Mouse (Mus musculus) megakaryocyte-erythroid progenitor cell, adult 5-6 weeks (primary cell): ENCODE results near the gene Olfr447. TPM values are rescaled to one million over a fixed set of nuclear protein-coding genes. Genes with fewer than 3 reads are reported as not detected.

Experiments
- ATAC-seq: replicated peaks from 2 replicates; pipeline ENCODE4 v1.8.0; 2016; ENCODE audit warnings: mild to moderate bottlenecking, inconsistent platforms; ENCODE audit not compliant: severe bottlenecking, poor library complexity, low FRiP score, low TSS enrichment
- total RNA-seq, 2 experiments: library from RNA; stranded (forward) in 1 of 2; stranded (reverse) in 1 of 2; fragments of 200-1000, 215-1000 nt in 1 of 2; fragments of >200 nt in 1 of 2; fragmentation: Nextera tagmentation in 1 of 2; gene quantifications; 2 replicates each; pipeline ENCODE4 v1.2.3; 2014 to 2017

Olfr447 gene
- not detected in 2 replicates for total RNA-seq (2014; fragmentation: Nextera tagmentation)
- total RNA-seq (2017), result not detected in 2 replicates

DNA sequence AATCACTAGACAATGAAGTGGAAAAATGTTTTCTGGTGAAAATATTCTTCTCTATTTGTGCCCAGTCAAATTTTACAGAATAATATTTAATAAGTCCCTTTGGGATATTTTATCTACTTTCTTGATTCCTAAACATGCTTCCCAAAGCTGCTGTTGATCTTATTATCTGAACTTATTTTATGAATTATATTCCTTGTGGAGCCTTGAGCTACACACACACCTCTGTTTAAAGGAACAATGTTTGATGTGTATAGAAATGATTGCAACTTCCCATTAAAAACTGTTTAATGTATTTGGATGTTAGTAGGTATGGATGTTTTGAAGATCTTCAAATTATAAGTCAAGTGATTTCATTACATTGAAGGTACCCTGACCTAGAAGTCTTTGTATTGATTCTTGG, at the start of gene Olfr447:
Gene Olfr447 (plus strand): TSS at position 301 of the 400 bp plus-strand sequence.
- ATAC-seq, result no peak

DNA sequence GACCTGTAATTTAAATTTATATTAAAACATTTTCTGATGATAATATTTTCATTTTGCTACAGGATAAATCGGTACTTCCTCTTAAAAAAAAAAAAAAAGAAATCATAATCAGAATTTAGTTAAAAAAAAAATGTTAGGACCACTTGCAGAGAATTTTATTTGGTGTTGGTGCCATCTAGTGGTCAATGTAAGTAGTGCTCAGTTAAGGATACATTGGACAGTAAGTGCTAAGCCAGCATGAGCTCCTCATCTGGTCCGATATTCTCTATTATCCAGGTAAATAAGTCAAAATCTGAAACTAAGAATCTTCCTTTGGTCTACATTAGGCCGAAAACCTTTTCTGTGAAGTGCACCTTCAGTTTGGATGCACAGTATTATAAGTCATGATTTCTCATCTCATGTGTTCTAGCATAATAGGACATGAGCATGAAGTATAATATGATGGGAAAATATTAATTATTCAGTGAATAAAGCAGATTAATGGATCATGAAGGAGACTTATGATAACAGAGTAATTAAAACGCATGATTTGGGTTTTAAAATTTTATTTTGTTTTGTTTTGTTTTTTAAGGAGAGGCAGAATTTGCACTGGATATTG, 48.4 kb upstream of the Olfr447 start:
- peak; percentile 70; the same call in 1 of the 2 replicates for ATAC-seq

DNA sequence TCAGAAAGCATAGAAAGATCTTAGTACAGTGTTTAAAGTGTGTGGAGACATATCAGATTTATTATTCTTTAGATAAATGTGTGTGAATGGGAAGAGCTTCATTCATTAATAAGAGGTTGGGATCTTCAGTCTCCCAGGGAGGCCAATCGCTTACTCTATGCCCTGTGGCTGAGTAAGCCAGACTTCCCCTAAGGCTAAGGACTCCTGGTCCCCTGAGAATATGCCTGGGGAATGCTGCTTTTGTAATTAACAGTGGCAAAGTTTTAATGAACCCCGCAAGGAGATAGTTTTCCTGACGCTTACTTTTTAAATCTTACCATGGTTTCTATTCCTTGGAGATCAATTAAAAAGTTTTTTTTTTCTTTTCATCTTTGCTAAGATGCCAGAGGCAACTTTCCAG, 39.0 kb upstream of the Olfr447 start:
- ATAC-seq, result no peak

DNA sequence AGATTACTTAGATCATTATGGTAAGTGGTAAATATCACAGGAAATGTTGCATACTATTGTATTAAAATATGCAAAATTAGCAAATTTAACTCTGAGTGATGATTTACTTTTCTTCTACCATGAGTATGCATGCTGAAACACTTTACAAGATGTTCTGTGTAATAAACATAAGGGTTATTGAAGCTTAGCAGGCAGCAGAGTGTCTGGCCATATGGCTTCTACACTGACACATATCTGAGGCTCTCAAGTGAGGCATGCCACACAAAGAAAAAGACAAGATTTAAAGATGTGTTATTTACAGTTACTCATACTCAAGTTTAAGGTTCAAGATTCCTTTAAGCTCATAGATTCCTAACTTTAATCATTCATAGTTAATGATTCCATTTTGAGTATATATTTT, 32.4 kb upstream of the Olfr447 start:
- no peak for ATAC-seq

DNA sequence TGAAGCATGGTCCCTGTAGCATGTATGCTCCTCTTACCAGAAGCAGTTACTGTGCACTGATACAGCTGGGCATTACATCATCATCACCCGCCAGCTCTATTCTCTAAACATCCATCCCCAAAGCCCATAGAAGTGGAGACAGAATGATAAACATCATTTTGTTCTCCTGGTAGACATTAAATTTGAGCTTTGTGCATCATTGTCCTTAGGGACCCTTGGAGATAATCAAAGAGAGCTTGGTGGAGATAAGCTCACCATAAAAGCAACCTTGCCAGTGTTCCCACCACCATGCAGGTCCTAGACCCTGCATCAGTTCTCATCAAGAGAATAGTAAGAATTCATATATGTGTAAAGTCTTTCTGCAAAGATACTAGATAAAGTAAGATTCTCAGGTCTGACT, 18.5 kb upstream of the Olfr447 start, which contains the start of gene Olfr448:
Gene Olfr448 (plus strand): TSS at position 301 of the 400 bp plus-strand sequence.
- ATAC-seq, result no peak

DNA sequence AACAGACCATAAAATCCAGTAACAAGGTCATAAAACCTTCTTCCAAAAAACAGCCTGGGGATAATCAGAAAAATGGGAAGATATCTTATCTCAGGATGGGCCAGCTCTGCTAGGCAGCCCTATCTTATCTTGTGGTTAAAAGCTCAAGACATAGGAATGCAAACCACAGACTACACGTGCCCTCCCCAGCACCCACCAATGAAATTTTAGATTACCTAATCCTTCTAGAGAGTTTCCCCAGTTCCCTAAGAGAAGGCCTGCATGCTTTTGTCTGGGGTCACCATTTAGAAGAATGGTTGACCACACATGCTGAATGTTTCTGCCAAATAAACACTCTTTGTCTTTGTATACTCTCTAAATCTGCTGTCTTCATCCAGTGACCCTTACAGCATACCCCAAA, 8.3 kb upstream of the Olfr447 start:
- ATAC-seq, result no peak

DNA sequence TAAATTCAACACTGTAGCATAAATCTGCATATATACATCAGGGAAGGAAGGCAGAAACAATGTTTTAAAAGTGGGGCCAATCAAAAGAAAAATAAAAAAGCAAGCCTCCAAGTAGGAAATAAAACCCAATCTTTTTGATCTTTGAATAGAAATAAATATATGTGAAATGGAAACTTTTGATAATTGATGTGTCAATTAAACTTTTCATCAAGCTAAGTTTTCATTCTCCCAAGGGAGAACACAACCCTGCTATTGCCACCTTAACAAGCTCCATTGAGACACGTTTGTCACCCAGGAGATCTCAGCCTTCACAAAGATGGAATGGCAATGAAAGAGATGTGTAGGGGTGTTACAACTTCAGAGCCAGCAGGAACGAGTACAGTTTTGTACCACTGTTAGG, 12.4 kb downstream of the Olfr447 start, which contains the start of gene Olfr446:
Gene Olfr446 (plus strand): TSS at position 301 of the 400 bp plus-strand sequence.
- ATAC-seq, result no peak

DNA sequence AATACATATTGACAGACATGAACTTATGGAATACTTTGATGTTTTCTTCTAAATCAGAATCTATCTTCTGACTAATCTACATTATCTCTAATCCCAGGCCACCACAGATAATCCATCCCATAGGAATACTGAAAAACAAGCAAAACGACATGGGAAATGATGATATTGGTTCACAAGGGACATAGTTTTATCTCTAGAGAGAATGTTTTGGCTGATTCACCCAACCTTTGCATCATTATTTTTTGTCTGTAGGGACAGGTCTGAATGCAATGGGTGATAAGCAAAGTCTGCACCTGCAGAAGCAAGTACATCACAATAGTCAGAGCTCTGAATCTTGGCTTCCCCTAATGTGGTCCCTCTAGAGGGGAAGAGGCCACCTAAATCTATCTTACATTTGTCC, 40.1 kb downstream of the Olfr447 start, which contains the start of gene Olfr444:
Gene Olfr444 (plus strand): TSS at position 301 of the 400 bp plus-strand sequence.
- no peak for ATAC-seq

Other genes with a start within 250 kb of the Olfr447 start
- gene Tcaf1, start 198.8 kb upstream of the Olfr447 start, total RNA-seq (2014; fragmentation: Nextera tagmentation), result 0.35 and 1.1 TPM in 2 replicates
- 1.2 and 2.3 TPM in 2 replicates for gene Tcaf1, start 198.8 kb upstream of the Olfr447 start, total RNA-seq (2017)
- gene Olfr453, start 169.5 kb upstream of the Olfr447 start, total RNA-seq (2014; fragmentation: Nextera tagmentation), result not detected in 2 replicates
- not detected in 2 replicates for gene Olfr453, start 169.5 kb upstream of the Olfr447 start, total RNA-seq (2017)
- not detected in 2 replicates for gene Olfr38, start 152.5 kb upstream of the Olfr447 start, total RNA-seq (2014; fragmentation: Nextera tagmentation)
- not detected in 2 replicates for gene Olfr38, start 152.5 kb upstream of the Olfr447 start, total RNA-seq (2017)
- not detected in 2 replicates for gene Olfr452, start 123.8 kb upstream of the Olfr447 start, total RNA-seq (2014; fragmentation: Nextera tagmentation)
- gene Olfr452, start 123.8 kb upstream of the Olfr447 start, total RNA-seq (2017), result not detected in 2 replicates
- not detected in 2 replicates for gene Olfr450, start 96.9 kb upstream of the Olfr447 start, total RNA-seq (2014; fragmentation: Nextera tagmentation)
- not detected in 2 replicates for gene Olfr450, start 96.9 kb upstream of the Olfr447 start, total RNA-seq (2017)
- gene Olfr449, start 74.5 kb upstream of the Olfr447 start, total RNA-seq (2014; fragmentation: Nextera tagmentation), result not detected in 2 replicates
- not detected in 2 replicates for gene Olfr449, start 74.5 kb upstream of the Olfr447 start, total RNA-seq (2017)
- not detected in 2 replicates for gene Olfr448, start 18.4 kb upstream of the Olfr447 start, total RNA-seq (2014; fragmentation: Nextera tagmentation)
- not detected in 2 replicates for gene Olfr448, start 18.4 kb upstream of the Olfr447 start, total RNA-seq (2017)
- not detected in 2 replicates for gene Olfr446, start 12.5 kb downstream of the Olfr447 start, total RNA-seq (2014; fragmentation: Nextera tagmentation)
- not detected in 2 replicates for gene Olfr446, start 12.5 kb downstream of the Olfr447 start, total RNA-seq (2017)
- gene Olfr444, start 40.2 kb downstream of the Olfr447 start, total RNA-seq (2014; fragmentation: Nextera tagmentation), result not detected in 2 replicates
- gene Olfr444, start 40.2 kb downstream of the Olfr447 start, total RNA-seq (2017), result not detected in 2 replicates
- not detected in 2 replicates for gene Olfr441, start 197.5 kb downstream of the Olfr447 start, total RNA-seq (2014; fragmentation: Nextera tagmentation)
- not detected in 2 replicates for gene Olfr441, start 197.5 kb downstream of the Olfr447 start, total RNA-seq (2017)
- gene Olfr237-ps1, start 237.7 kb downstream of the Olfr447 start, total RNA-seq (2014; fragmentation: Nextera tagmentation), result not detected in 2 replicates
- gene Olfr237-ps1, start 237.7 kb downstream of the Olfr447 start, total RNA-seq (2017), result not detected in 2 replicates